Mouse (Mus musculus): ENCODE data around the gene Zbtb7b. TPM values are rescaled to one million over a fixed set of nuclear protein-coding genes. Genes with fewer than 3 reads are reported as not detected.

Zbtb7b gene
- polyA plus RNA-seq, 1 experiment from 2014 or later = 0.49 TPM

- Histone ChIP-seq H3K4me2 (ENCODE audit: low read depth, low read length) (peak within 1 kb of the TSS; percentile 69), H3K4me1 (ENCODE audit: control insufficient read depth, insufficient read depth, low read length) (peaks cover 3% of the 10 kb centered on the region), H3K9ac (replicated peaks; ENCODE audit: low read length) (peak within 1 kb of the TSS; percentile 47), H3K27me3 (ENCODE audit: control insufficient read depth, insufficient read depth, low read length) (peaks cover 2% of the 10 kb centered on the region; the same call in 1 of the 2 replicates), H3K9me3 (replicated peaks; ENCODE audit: control insufficient read depth, low read length) (no peaks in the 10 kb centered on the region), H3K27ac (replicated peaks; ENCODE audit: low read depth, low read length) (no peak within 1 kb of the TSS), H3K36me3 (replicated peaks; ENCODE audit: control insufficient read depth, insufficient read depth, low read depth, low read length) (no peaks in the 10 kb centered on the region; the same call in 1 of the 2 replicates), H3K4me3 (ENCODE audit: low read depth, low read length) (peak within 1 kb of the TSS; percentile 44)
- 1% methylated on average over 45 of the region's 59 CpGs for WGBS
- ATAC-seq (replicated peaks; ENCODE audit: insufficient number of reproducible peaks, low FRiP score, low TSS enrichment, low read depth) (peak; percentile 87), DNase-seq (ENCODE audit: low spot score) (peak; percentile 89)
Measured at GRCm38 (mm10) chr3:89349869-89350501, 44.6 kb downstream of the Zbtb7b start, which contains the start of gene Adam15. Gene Adam15, minus strand, starts transcription at chr3:89349996.

GRCm38 (mm10) chr3:89348911-89349868 is 45.4 kb downstream of the Zbtb7b start:
- ATAC-seq (replicated peaks; ENCODE audit: insufficient number of reproducible peaks, low FRiP score, low TSS enrichment, low read depth) (no peak), DNase-seq (ENCODE audit: low spot score) (peak; percentile 42)
- Histone ChIP-seq H3K4me3 (ENCODE audit: low read depth, low read length) (peak overlapping the region; percentile 44), H3K4me1 (ENCODE audit: control insufficient read depth, insufficient read depth, low read length) (peaks cover 3% of the 10 kb centered on the region), H3K27ac (replicated peaks; ENCODE audit: low read depth, low read length) (no peak overlapping the region), H3K9me3 (replicated peaks; ENCODE audit: control insufficient read depth, low read length) (no peaks in the 10 kb centered on the region), H3K9ac (replicated peaks; ENCODE audit: low read length) (peak overlapping the region; percentile 47), H3K36me3 (replicated peaks; ENCODE audit: control insufficient read depth, insufficient read depth, low read depth, low read length) (no peaks in the 10 kb centered on the region; the same call in 1 of the 2 replicates), H3K27me3 (ENCODE audit: control insufficient read depth, insufficient read depth, low read length) (peaks cover 2% of the 10 kb centered on the region; the same call in 1 of the 2 replicates), H3K4me2 (ENCODE audit: low read depth, low read length) (peak overlapping the region; percentile 69)
- 2% methylated on average over 38 of the region's 38 CpGs for WGBS

GRCm38 (mm10) chr3:89347916-89348315 is 46.7 kb downstream of the Zbtb7b start:
- Histone ChIP-seq H3K27ac (replicated peaks; ENCODE audit: low read depth, low read length) (no peak overlapping the region), H3K27me3 (ENCODE audit: control insufficient read depth, insufficient read depth, low read length) (peaks cover 2% of the 10 kb centered on the region; the same call in 1 of the 2 replicates), H3K9ac (replicated peaks; ENCODE audit: low read length) (no peak overlapping the region), H3K4me3 (ENCODE audit: low read depth, low read length) (no peak overlapping the region), H3K36me3 (replicated peaks; ENCODE audit: control insufficient read depth, insufficient read depth, low read depth, low read length) (no peaks in the 10 kb centered on the region; the same call in 1 of the 2 replicates), H3K4me2 (ENCODE audit: low read depth, low read length) (no peak overlapping the region), H3K4me1 (ENCODE audit: control insufficient read depth, insufficient read depth, low read length) (peaks cover 3% of the 10 kb centered on the region), H3K9me3 (replicated peaks; ENCODE audit: control insufficient read depth, low read length) (no peaks in the 10 kb centered on the region)
- 72% methylated on average over 1 of the region's 1 CpGs for WGBS
- DNase-seq (ENCODE audit: low spot score) (no peak), ATAC-seq (replicated peaks; ENCODE audit: insufficient number of reproducible peaks, low FRiP score, low TSS enrichment, low read depth) (no peak)

GRCm38 (mm10) chr3:89346815-89347540 is 47.6 kb downstream of the Zbtb7b start:
- WGBS = 78% methylated on average over 10 of the region's 10 CpGs
- Histone ChIP-seq H3K4me2 (ENCODE audit: low read depth, low read length) (no peak overlapping the region), H3K4me1 (ENCODE audit: control insufficient read depth, insufficient read depth, low read length) (peaks cover 3% of the 10 kb centered on the region), H3K9ac (replicated peaks; ENCODE audit: low read length) (no peak overlapping the region), H3K27ac (replicated peaks; ENCODE audit: low read depth, low read length) (no peak overlapping the region), H3K9me3 (replicated peaks; ENCODE audit: control insufficient read depth, low read length) (no peaks in the 10 kb centered on the region), H3K4me3 (ENCODE audit: low read depth, low read length) (no peak overlapping the region), H3K36me3 (replicated peaks; ENCODE audit: control insufficient read depth, insufficient read depth, low read depth, low read length) (no peaks in the 10 kb centered on the region; the same call in 1 of the 2 replicates), H3K27me3 (ENCODE audit: control insufficient read depth, insufficient read depth, low read length) (no peaks in the 10 kb centered on the region)
- DNase-seq (ENCODE audit: low spot score) = no peak
- no peak for ATAC-seq (replicated peaks; ENCODE audit: insufficient number of reproducible peaks, low FRiP score, low TSS enrichment, low read depth)

- Histone ChIP-seq H3K27me3 (ENCODE audit: control insufficient read depth, insufficient read depth, low read length) (no peaks in the 10 kb centered on the region), H3K4me2 (ENCODE audit: low read depth, low read length) (no peak overlapping the region), H3K9me3 (replicated peaks; ENCODE audit: control insufficient read depth, low read length) (no peaks in the 10 kb centered on the region), H3K4me1 (ENCODE audit: control insufficient read depth, insufficient read depth, low read length) (peaks cover 4% of the 10 kb centered on the region), H3K4me3 (ENCODE audit: low read depth, low read length) (no peak overlapping the region), H3K36me3 (replicated peaks; ENCODE audit: control insufficient read depth, insufficient read depth, low read depth, low read length) (no peaks in the 10 kb centered on the region; the same call in 1 of the 2 replicates), H3K9ac (replicated peaks; ENCODE audit: low read length) (no peak overlapping the region), H3K27ac (replicated peaks; ENCODE audit: low read depth, low read length) (no peak overlapping the region)
- ATAC-seq (replicated peaks; ENCODE audit: insufficient number of reproducible peaks, low FRiP score, low TSS enrichment, low read depth) = no peak
- DNase-seq (ENCODE audit: low spot score) = no peak
- WGBS = 86% methylated on average over 7 of the region's 7 CpGs
Measured at GRCm38 (mm10) chr3:89343279-89343678, 51.3 kb downstream of the Zbtb7b start.

GRCm38 (mm10) chr3:89341794-89342193 is 52.8 kb downstream of the Zbtb7b start:
- peaks cover 4% of the 10 kb centered on the region for H3K4me1 ChIP-seq (ENCODE audit: control insufficient read depth, insufficient read depth, low read length)
- no peak overlapping the region for H3K9ac ChIP-seq (replicated peaks; ENCODE audit: low read length)

GRCm38 (mm10) chr3:89340465-89340864 is 54.1 kb downstream of the Zbtb7b start:
- Histone ChIP-seq H3K9ac (replicated peaks; ENCODE audit: low read length) (peak overlapping the region; percentile 48), H3K27me3 (ENCODE audit: control insufficient read depth, insufficient read depth, low read length) (no peaks in the 10 kb centered on the region), H3K4me2 (ENCODE audit: low read depth, low read length) (peak overlapping the region; percentile 57), H3K36me3 (replicated peaks; ENCODE audit: control insufficient read depth, insufficient read depth, low read depth, low read length) (no peaks in the 10 kb centered on the region; the same call in 1 of the 2 replicates), H3K9me3 (replicated peaks; ENCODE audit: control insufficient read depth, low read length) (no peaks in the 10 kb centered on the region), H3K4me1 (ENCODE audit: control insufficient read depth, insufficient read depth, low read length) (peaks cover 8% of the 10 kb centered on the region), H3K27ac (replicated peaks; ENCODE audit: low read depth, low read length) (no peak overlapping the region), H3K4me3 (ENCODE audit: low read depth, low read length) (peak overlapping the region; percentile 19; the same call in 1 of the 2 replicates)
- DNase-seq (ENCODE audit: low spot score) = peak; percentile 92
- 0 out of 2 replicates have a peak, but pooled peaks have one; percentile 7 for ATAC-seq (replicated peaks; ENCODE audit: insufficient number of reproducible peaks, low FRiP score, low TSS enrichment, low read depth)
- WGBS = 2% methylated on average over 11 of the region's 11 CpGs

More at GRCm38 (mm10) chr3:89341794-89342193, 52.8 kb downstream of the Zbtb7b start:
- 91% methylated on average over 4 of the region's 4 CpGs for WGBS
- Histone ChIP-seq H3K27ac (replicated peaks; ENCODE audit: low read depth, low read length) (no peak overlapping the region), H3K4me3 (ENCODE audit: low read depth, low read length) (no peak overlapping the region), H3K36me3 (replicated peaks; ENCODE audit: control insufficient read depth, insufficient read depth, low read depth, low read length) (no peaks in the 10 kb centered on the region; the same call in 1 of the 2 replicates), H3K9me3 (replicated peaks; ENCODE audit: control insufficient read depth, low read length) (no peaks in the 10 kb centered on the region), H3K27me3 (ENCODE audit: control insufficient read depth, insufficient read depth, low read length) (no peaks in the 10 kb centered on the region), H3K4me2 (ENCODE audit: low read depth, low read length) (no peak overlapping the region)
- ATAC-seq (replicated peaks; ENCODE audit: insufficient number of reproducible peaks, low FRiP score, low TSS enrichment, low read depth) (no peak), DNase-seq (ENCODE audit: low spot score) (no peak)
